Mouse (Mus musculus): ENCODE measurements at regions not wholly inside any gene's neighbourhood (a gene's known extent, or its start where the extent isn't known, plus 50 kb on each side); places are given as distances from the start of the nearest gene placed in this dataset.
"Not testable (repeated sequence)": the region's sequence is repeated elsewhere in the genome, so short reads cannot be mapped to it uniquely, and the experiment has no call there.

GRCm38 (mm10) chr4:10402928-10403327 lies 471.4 kb upstream of the 2610301B20Rik start:
- Histone ChIP-seq H3K4me3 (ENCODE audit: low read depth, low read length) (no peak overlapping the region), H3K9ac (ENCODE audit: low read length) (no peak overlapping the region), H3K9me3 (ENCODE audit: control insufficient read depth, low read length) (no peaks in the 10 kb centered on the region), H3K27me3 (ENCODE audit: control insufficient read depth, insufficient read depth, low read length) (no peaks in the 10 kb centered on the region), H3K4me1 (replicated peaks; ENCODE audit: control insufficient read depth, insufficient read depth, low read length) (no peaks in the 10 kb centered on the region), H3K4me2 (ENCODE audit: low read depth, low read length, severe bottlenecking) (no peak overlapping the region), H3K27ac (ENCODE audit: low read depth, low read length) (no peak overlapping the region), H3K36me3 (ENCODE audit: control insufficient read depth, insufficient read depth, low read length) (no peaks in the 10 kb centered on the region)
- ATAC-seq (replicated peaks; ENCODE audit: low FRiP score), result no peak
- DNase-seq (ENCODE audit: low spot score), result no peak

DNA sequence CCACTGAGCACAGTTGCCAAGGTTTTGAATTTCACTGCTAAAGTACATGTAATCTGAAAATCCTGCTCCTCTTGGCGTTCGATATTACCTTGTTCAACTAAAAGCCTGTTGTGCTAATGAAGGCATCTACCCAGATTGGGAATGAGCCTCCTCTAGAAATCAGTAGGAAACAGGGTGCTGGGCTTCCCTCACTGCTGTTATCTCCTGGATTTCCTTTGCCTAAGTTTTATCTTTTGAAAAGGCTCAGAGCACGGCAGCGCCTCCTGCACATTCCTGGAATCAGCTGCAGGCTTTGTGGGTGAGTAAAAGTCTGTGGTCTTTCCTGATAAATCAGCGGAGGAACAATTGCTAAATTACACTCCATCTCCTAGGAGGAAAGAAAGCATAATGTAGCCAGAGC lies 469.9 kb upstream of the 2610301B20Rik start:
- no peaks in the 10 kb centered on the region for H3K36me3 ChIP-seq (ENCODE audit: control insufficient read depth, insufficient read depth, low read length)
- ATAC-seq (replicated peaks; ENCODE audit: low FRiP score) (no peak), DNase-seq (ENCODE audit: low spot score) (no peak)
- H3K4me3 ChIP-seq (ENCODE audit: low read depth, low read length), result no peak overlapping the region
- H3K27ac ChIP-seq (ENCODE audit: low read depth, low read length), result no peak overlapping the region
- 57% methylated on average over 5 of the region's 5 CpGs for WGBS
- H3K9ac ChIP-seq (ENCODE audit: low read length), result no peak overlapping the region
- no peaks in the 10 kb centered on the region for H3K27me3 ChIP-seq (ENCODE audit: control insufficient read depth, insufficient read depth, low read length)
- no peaks in the 10 kb centered on the region for H3K9me3 ChIP-seq (ENCODE audit: control insufficient read depth, low read length)
- no peaks in the 10 kb centered on the region for H3K4me1 ChIP-seq (replicated peaks; ENCODE audit: control insufficient read depth, insufficient read depth, low read length)
- H3K4me2 ChIP-seq (ENCODE audit: low read depth, low read length, severe bottlenecking), result no peak overlapping the region

- Histone ChIP-seq H3K36me3 (ENCODE audit: control insufficient read depth, insufficient read depth, low read length) (no peaks in the 10 kb centered on the region), H3K9me3 (ENCODE audit: control insufficient read depth, low read length) (no peaks in the 10 kb centered on the region), H3K27me3 (ENCODE audit: control insufficient read depth, insufficient read depth, low read length) (no peaks in the 10 kb centered on the region), H3K27ac (ENCODE audit: low read depth, low read length) (no peak overlapping the region), H3K4me1 (replicated peaks; ENCODE audit: control insufficient read depth, insufficient read depth, low read length) (no peaks in the 10 kb centered on the region), H3K9ac (ENCODE audit: low read length) (no peak overlapping the region), H3K4me3 (ENCODE audit: low read depth, low read length) (no peak overlapping the region), H3K4me2 (ENCODE audit: low read depth, low read length, severe bottlenecking) (no peak overlapping the region)
- DNase-seq (ENCODE audit: low spot score) (no peak), ATAC-seq (replicated peaks; ENCODE audit: low FRiP score) (no peak)
- 74% methylated on average over 2 of the region's 2 CpGs for WGBS
Measured at GRCm38 (mm10) chr4:10405102-10405501, 469.2 kb upstream of the 2610301B20Rik start.

DNA sequence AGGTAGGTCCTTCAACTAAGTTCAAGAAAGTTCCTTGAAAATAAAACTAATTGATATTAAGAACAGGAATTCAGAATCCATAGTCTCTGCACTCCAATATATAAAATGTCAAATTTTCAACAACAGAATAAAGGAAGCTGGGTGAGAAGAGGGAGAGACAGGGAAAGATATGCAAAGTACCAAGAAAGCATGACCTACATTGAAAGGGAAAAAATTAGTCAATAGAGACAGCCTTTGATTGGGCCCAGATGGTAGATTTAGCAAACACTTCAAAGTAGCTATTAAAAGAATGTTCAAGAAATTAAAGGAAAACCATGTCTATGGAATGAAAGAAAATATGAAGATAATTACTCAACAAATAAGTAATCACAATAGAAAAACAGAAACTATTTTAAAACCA lies 460.0 kb upstream of the 2610301B20Rik start:
- H3K27me3 ChIP-seq (ENCODE audit: control insufficient read depth, insufficient read depth, low read length), result no peaks in the 10 kb centered on the region
- no peaks in the 10 kb centered on the region for H3K9me3 ChIP-seq (ENCODE audit: control insufficient read depth, low read length)
- H3K4me2 ChIP-seq (ENCODE audit: low read depth, low read length, severe bottlenecking), result no peak overlapping the region
- no peak overlapping the region for H3K9ac ChIP-seq (ENCODE audit: low read length)
- ATAC-seq (replicated peaks; ENCODE audit: low FRiP score) (no peak), DNase-seq (ENCODE audit: low spot score) (no peak)
- no peak overlapping the region for H3K4me3 ChIP-seq (ENCODE audit: low read depth, low read length)
- H3K4me1 ChIP-seq (replicated peaks; ENCODE audit: control insufficient read depth, insufficient read depth, low read length), result no peaks in the 10 kb centered on the region
- H3K27ac ChIP-seq (ENCODE audit: low read depth, low read length), result no peak overlapping the region
- H3K36me3 ChIP-seq (ENCODE audit: control insufficient read depth, insufficient read depth, low read length), result no peaks in the 10 kb centered on the region

DNA sequence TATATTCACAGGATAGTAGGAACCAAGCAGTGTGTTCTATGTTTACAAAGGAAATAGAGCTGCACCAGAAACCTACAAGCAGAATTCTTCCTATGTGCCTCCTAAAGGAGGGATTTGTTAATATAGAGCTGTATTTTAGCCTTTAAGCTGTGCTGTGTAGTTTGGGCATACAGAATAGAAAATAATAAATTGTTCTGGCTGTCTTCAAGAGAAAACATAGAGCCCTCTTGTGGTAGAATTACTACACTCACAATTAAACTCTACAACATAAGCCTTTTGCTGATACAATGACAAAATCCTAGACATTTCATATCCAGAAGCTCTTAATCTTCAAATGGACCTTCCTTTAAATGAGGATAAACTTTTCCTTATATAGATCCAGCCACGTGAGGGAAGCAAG lies 452.9 kb upstream of the 2610301B20Rik start:
- H3K4me3 ChIP-seq (ENCODE audit: low read depth, low read length), result no peak overlapping the region
- 64% methylated on average over 1 of the region's 1 CpGs for WGBS

GRCm38 (mm10) chr4:10434438-10434837 lies 439.9 kb upstream of the 2610301B20Rik start:
- ATAC-seq (replicated peaks; ENCODE audit: low FRiP score) (no peak; the same call in 1 of the 2 replicates), DNase-seq (ENCODE audit: low spot score) (no peak)
- Histone ChIP-seq H3K4me1 (replicated peaks; ENCODE audit: control insufficient read depth, insufficient read depth, low read length) (no peaks in the 10 kb centered on the region), H3K27me3 (ENCODE audit: control insufficient read depth, insufficient read depth, low read length) (no peaks in the 10 kb centered on the region), H3K27ac (ENCODE audit: low read depth, low read length) (no peak overlapping the region), H3K4me3 (ENCODE audit: low read depth, low read length) (no peak overlapping the region), H3K36me3 (ENCODE audit: control insufficient read depth, insufficient read depth, low read length) (no peaks in the 10 kb centered on the region), H3K9me3 (ENCODE audit: control insufficient read depth, low read length) (no peaks in the 10 kb centered on the region), H3K4me2 (ENCODE audit: low read depth, low read length, severe bottlenecking) (no peak overlapping the region), H3K9ac (ENCODE audit: low read length) (no peak overlapping the region)
- WGBS, result 88% methylated on average over 4 of the region's 4 CpGs

More for the DNA sequence above, 452.9 kb upstream of the 2610301B20Rik start:
- H3K27me3 ChIP-seq (ENCODE audit: control insufficient read depth, insufficient read depth, low read length), result no peaks in the 10 kb centered on the region
- H3K4me2 ChIP-seq (ENCODE audit: low read depth, low read length, severe bottlenecking), result no peak overlapping the region
- no peak overlapping the region for H3K9ac ChIP-seq (ENCODE audit: low read length)
- no peak overlapping the region for H3K27ac ChIP-seq (ENCODE audit: low read depth, low read length)
- DNase-seq (ENCODE audit: low spot score), result no peak
- no peaks in the 10 kb centered on the region for H3K4me1 ChIP-seq (replicated peaks; ENCODE audit: control insufficient read depth, insufficient read depth, low read length)
- no peaks in the 10 kb centered on the region for H3K36me3 ChIP-seq (ENCODE audit: control insufficient read depth, insufficient read depth, low read length)
- ATAC-seq (replicated peaks; ENCODE audit: low FRiP score), result no peak
- H3K9me3 ChIP-seq (ENCODE audit: control insufficient read depth, low read length), result no peaks in the 10 kb centered on the region

- not testable (repeated sequence) for H3K4me2 ChIP-seq (ENCODE audit: low read depth, low read length, severe bottlenecking); H3K4me3 ChIP-seq (ENCODE audit: low read depth, low read length); H3K27me3 ChIP-seq (ENCODE audit: control insufficient read depth, insufficient read depth, low read length); H3K36me3 ChIP-seq (ENCODE audit: control insufficient read depth, insufficient read depth, low read length); ATAC-seq (replicated peaks; ENCODE audit: low FRiP score); H3K9me3 ChIP-seq (ENCODE audit: control insufficient read depth, low read length); DNase-seq (ENCODE audit: low spot score); H3K4me1 ChIP-seq (replicated peaks; ENCODE audit: control insufficient read depth, insufficient read depth, low read length); H3K27ac ChIP-seq (ENCODE audit: low read depth, low read length); H3K9ac ChIP-seq (ENCODE audit: low read length)
Measured at GRCm38 (mm10) chr4:10439921-10440320, 434.4 kb upstream of the 2610301B20Rik start.

- no peak for ATAC-seq (replicated peaks; ENCODE audit: low FRiP score)
- Histone ChIP-seq H3K27me3 (ENCODE audit: control insufficient read depth, insufficient read depth, low read length) (no peaks in the 10 kb centered on the region), H3K4me3 (ENCODE audit: low read depth, low read length) (no peak overlapping the region), H3K4me1 (replicated peaks; ENCODE audit: control insufficient read depth, insufficient read depth, low read length) (no peaks in the 10 kb centered on the region), H3K36me3 (ENCODE audit: control insufficient read depth, insufficient read depth, low read length) (no peaks in the 10 kb centered on the region), H3K4me2 (ENCODE audit: low read depth, low read length, severe bottlenecking) (no peak overlapping the region), H3K27ac (ENCODE audit: low read depth, low read length) (no peak overlapping the region), H3K9me3 (ENCODE audit: control insufficient read depth, low read length) (no peaks in the 10 kb centered on the region), H3K9ac (ENCODE audit: low read length) (no peak overlapping the region)
- no peak for DNase-seq (ENCODE audit: low spot score)
- WGBS, result 6% methylated on average over 1 of the region's 1 CpGs
Measured at GRCm38 (mm10) chr4:10459603-10460002, 414.7 kb upstream of the 2610301B20Rik start.

DNA sequence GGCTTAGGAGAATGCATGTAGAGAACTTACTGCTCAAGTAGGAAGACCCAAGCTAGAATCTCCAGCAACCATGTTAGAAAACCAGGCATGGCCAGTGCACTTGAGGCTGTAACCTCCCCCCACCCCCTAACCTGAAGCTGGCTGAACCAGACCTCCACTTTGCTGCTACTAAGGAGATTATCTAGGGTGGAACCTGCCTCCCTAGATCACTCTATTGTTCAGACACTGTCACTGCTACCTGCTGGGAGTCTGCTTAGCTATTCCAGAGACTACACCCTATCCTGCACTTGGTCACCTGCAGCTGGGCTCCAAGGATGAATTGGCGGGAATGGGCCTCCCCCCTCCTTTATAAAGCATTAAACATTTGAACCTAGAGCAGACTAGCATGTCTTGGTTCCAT lies 393.4 kb upstream of the 2610301B20Rik start:
- Histone ChIP-seq H3K4me1 (replicated peaks; ENCODE audit: control insufficient read depth, insufficient read depth, low read length) (no peaks in the 10 kb centered on the region), H3K27ac (ENCODE audit: low read depth, low read length) (no peak overlapping the region), H3K4me3 (ENCODE audit: low read depth, low read length) (no peak overlapping the region), H3K9me3 (ENCODE audit: control insufficient read depth, low read length) (no peaks in the 10 kb centered on the region), H3K9ac (ENCODE audit: low read length) (no peak overlapping the region), H3K4me2 (ENCODE audit: low read depth, low read length, severe bottlenecking) (no peak overlapping the region), H3K36me3 (ENCODE audit: control insufficient read depth, insufficient read depth, low read length) (no peaks in the 10 kb centered on the region), H3K27me3 (ENCODE audit: control insufficient read depth, insufficient read depth, low read length) (no peaks in the 10 kb centered on the region)
- ATAC-seq (replicated peaks; ENCODE audit: low FRiP score), result no peak
- no peak for DNase-seq (ENCODE audit: low spot score)
- whole genome bisulfite sequencing, result 78% methylated on average over 1 of the region's 1 CpGs
